Mouse (Mus musculus): ENCODE data around the gene Chsy1. TPM values are rescaled to one million over a fixed set of nuclear protein-coding genes. Genes with fewer than 3 reads are reported as not detected.

The Chsy1 gene
- polyA plus RNA-seq, 1 experiment from 2014 or later: 26.7 TPM

DNA sequence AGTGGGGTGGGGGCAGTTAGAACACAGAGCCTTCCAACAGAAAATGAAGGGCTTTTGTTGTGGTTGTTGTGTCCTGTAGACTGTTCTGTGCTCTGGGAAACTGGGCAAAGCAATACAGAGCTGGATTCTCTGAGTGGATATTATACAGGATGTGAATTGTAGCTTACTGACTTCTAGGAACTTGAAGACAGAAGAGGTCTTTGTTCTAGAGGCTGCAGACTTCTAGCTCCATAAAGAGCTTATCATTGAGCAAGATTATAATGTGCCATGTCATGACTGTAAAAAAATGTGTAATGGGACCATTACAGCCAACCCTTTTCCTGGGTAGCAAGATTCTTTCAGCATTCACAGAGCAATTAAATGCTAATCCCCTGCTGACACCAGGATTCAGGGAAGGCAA is 26.9 kb downstream of the Chsy1 start:
- Histone ChIP-seq H3K4me3 (ENCODE audit: low read depth, low read length) (no peak overlapping the region), H3K36me3 (replicated peaks; ENCODE audit: control insufficient read depth, insufficient read depth, low read depth, low read length) (no peaks in the 10 kb centered on the region), H3K4me1 (ENCODE audit: control insufficient read depth, insufficient read depth, low read length) (no peaks in the 10 kb centered on the region; the same call in 1 of the 2 replicates), H3K9ac (replicated peaks; ENCODE audit: low read length) (no peak overlapping the region), H3K27ac (replicated peaks; ENCODE audit: low read depth, low read length) (no peak overlapping the region), H3K27me3 (ENCODE audit: control insufficient read depth, insufficient read depth, low read length) (no peaks in the 10 kb centered on the region), H3K4me2 (ENCODE audit: low read depth, low read length) (no peak overlapping the region), H3K9me3 (replicated peaks; ENCODE audit: control insufficient read depth, low read length) (no peaks in the 10 kb centered on the region)
- DNase-seq (ENCODE audit: low spot score) (peak; percentile 38), ATAC-seq (replicated peaks; ENCODE audit: insufficient number of reproducible peaks, low FRiP score, low TSS enrichment, low read depth) (no peak)

DNA sequence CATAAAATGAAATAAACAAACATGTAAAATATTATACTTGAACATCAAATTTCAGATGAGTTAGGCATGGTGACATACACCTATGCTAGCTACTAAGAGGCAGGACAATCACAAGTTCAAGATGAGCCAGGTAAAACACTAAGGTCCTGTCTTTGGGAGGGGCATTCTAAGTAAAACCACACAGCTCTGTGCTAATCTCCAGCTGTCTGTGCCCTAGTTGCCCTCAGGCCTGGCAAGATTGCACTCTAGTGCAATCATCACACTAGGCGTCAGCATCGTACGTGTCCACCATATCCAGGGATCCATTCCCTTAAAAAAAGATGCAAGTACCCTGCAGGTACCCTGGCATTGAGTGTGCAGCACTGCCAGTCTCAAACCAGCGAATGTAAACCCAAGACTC is 28.0 kb downstream of the Chsy1 start:
- WGBS: 92% methylated on average over 4 of the region's 4 CpGs
- Histone ChIP-seq H3K27me3 (ENCODE audit: control insufficient read depth, insufficient read depth, low read length) (no peaks in the 10 kb centered on the region), H3K4me1 (ENCODE audit: control insufficient read depth, insufficient read depth, low read length) (no peaks in the 10 kb centered on the region; the same call in 1 of the 2 replicates), H3K9ac (replicated peaks; ENCODE audit: low read length) (no peak overlapping the region), H3K4me2 (ENCODE audit: low read depth, low read length) (no peak overlapping the region), H3K9me3 (replicated peaks; ENCODE audit: control insufficient read depth, low read length) (no peaks in the 10 kb centered on the region), H3K27ac (replicated peaks; ENCODE audit: low read depth, low read length) (no peak overlapping the region), H3K4me3 (ENCODE audit: low read depth, low read length) (no peak overlapping the region), H3K36me3 (replicated peaks; ENCODE audit: control insufficient read depth, insufficient read depth, low read depth, low read length) (no peaks in the 10 kb centered on the region)
- no peak for ATAC-seq (replicated peaks; ENCODE audit: insufficient number of reproducible peaks, low FRiP score, low TSS enrichment, low read depth)
- DNase-seq (ENCODE audit: low spot score): no peak

DNA sequence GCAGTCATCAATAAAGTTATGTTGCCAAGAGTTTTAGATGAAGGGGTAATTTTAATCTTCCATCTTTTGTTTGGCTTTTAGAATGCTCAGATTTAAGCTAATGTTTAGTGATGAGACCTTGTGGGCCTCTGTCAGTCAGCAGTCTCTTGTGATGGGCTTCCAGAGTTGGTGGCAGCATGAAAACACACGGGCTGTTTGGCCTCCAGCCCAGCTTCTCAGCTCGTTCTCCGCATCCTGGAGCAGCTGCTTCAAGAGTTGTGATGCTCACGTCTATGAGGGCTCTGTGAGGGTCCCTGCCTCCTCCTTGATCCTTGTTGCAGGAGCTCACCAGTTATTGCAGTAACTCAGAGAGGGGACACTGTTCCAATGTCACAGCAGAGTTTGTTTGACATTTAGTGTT is 29.0 kb downstream of the Chsy1 start:
- H3K4me2 ChIP-seq (ENCODE audit: low read depth, low read length): no peak overlapping the region
- no peak for DNase-seq (ENCODE audit: low spot score)
- no peak overlapping the region for H3K27ac ChIP-seq (replicated peaks; ENCODE audit: low read depth, low read length)
- no peak for ATAC-seq (replicated peaks; ENCODE audit: insufficient number of reproducible peaks, low FRiP score, low TSS enrichment, low read depth)
- no peaks in the 10 kb centered on the region; the same call in 1 of the 2 replicates for H3K4me1 ChIP-seq (ENCODE audit: control insufficient read depth, insufficient read depth, low read length)
- no peak overlapping the region for H3K9ac ChIP-seq (replicated peaks; ENCODE audit: low read length)
- no peaks in the 10 kb centered on the region for H3K9me3 ChIP-seq (replicated peaks; ENCODE audit: control insufficient read depth, low read length)
- no peaks in the 10 kb centered on the region for H3K36me3 ChIP-seq (replicated peaks; ENCODE audit: control insufficient read depth, insufficient read depth, low read depth, low read length)
- WGBS: 71% methylated on average over 4 of the region's 4 CpGs
- no peaks in the 10 kb centered on the region for H3K27me3 ChIP-seq (ENCODE audit: control insufficient read depth, insufficient read depth, low read length)
- no peak overlapping the region for H3K4me3 ChIP-seq (ENCODE audit: low read depth, low read length)

DNA sequence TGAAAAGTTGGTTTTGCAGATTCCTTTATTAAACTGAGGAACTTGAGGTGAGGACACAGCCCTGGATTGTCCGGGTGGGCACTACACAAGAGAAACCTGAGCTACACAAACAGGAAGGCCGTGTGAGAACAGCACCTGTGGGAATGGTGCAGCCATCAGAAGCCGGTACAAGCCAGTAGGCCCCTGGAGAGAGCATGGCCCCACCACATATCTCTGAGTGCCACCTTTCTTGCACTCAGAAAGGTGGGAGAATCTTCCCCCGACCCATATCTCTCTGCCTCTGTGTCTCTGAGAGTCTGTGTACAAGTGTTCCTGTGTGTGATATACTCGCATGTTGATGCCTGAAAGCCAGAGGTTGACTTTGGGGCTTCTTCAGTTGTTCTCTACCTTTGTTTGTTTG is 29.6 kb downstream of the Chsy1 start:
- H3K27me3 ChIP-seq (ENCODE audit: control insufficient read depth, insufficient read depth, low read length): no peaks in the 10 kb centered on the region
- no peak overlapping the region for H3K4me2 ChIP-seq (ENCODE audit: low read depth, low read length)
- WGBS: 84% methylated on average over 5 of the region's 5 CpGs
- no peak overlapping the region for H3K9ac ChIP-seq (replicated peaks; ENCODE audit: low read length)
- no peaks in the 10 kb centered on the region; the same call in 1 of the 2 replicates for H3K4me1 ChIP-seq (ENCODE audit: control insufficient read depth, insufficient read depth, low read length)
- no peak overlapping the region for H3K27ac ChIP-seq (replicated peaks; ENCODE audit: low read depth, low read length)
- H3K36me3 ChIP-seq (replicated peaks; ENCODE audit: control insufficient read depth, insufficient read depth, low read depth, low read length): no peaks in the 10 kb centered on the region
- ATAC-seq (replicated peaks; ENCODE audit: insufficient number of reproducible peaks, low FRiP score, low TSS enrichment, low read depth): no peak
- DNase-seq (ENCODE audit: low spot score): no peak
- no peaks in the 10 kb centered on the region for H3K9me3 ChIP-seq (replicated peaks; ENCODE audit: control insufficient read depth, low read length)
- H3K4me3 ChIP-seq (ENCODE audit: low read depth, low read length): no peak overlapping the region

DNA sequence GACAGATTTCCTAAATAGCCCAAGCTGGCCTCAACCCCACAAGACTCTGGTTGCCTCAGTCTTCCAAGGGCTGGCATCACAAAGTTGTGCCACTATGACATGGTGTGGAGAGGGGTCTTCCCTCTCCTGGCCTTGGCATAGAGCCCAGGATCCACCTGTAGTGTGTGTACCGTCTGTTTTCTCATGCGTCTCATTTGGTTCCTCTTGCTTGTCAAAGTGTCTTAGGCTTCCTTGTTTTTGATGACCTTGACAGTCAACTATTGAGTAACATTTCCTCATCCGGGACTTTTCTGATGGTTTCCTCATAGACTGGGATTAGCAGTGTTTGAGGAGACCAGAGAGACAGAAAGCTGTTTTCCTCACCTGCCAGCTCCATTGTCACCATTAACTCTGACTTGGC is 30.8 kb downstream of the Chsy1 start:
- Histone ChIP-seq H3K4me3 (ENCODE audit: low read depth, low read length) (no peak overlapping the region), H3K36me3 (replicated peaks; ENCODE audit: control insufficient read depth, insufficient read depth, low read depth, low read length) (no peaks in the 10 kb centered on the region), H3K4me2 (ENCODE audit: low read depth, low read length) (no peak overlapping the region), H3K27ac (replicated peaks; ENCODE audit: low read depth, low read length) (no peak overlapping the region), H3K9ac (replicated peaks; ENCODE audit: low read length) (no peak overlapping the region), H3K4me1 (ENCODE audit: control insufficient read depth, insufficient read depth, low read length) (no peaks in the 10 kb centered on the region; the same call in 1 of the 2 replicates), H3K27me3 (ENCODE audit: control insufficient read depth, insufficient read depth, low read length) (no peaks in the 10 kb centered on the region), H3K9me3 (replicated peaks; ENCODE audit: control insufficient read depth, low read length) (no peaks in the 10 kb centered on the region)
- ATAC-seq (replicated peaks; ENCODE audit: insufficient number of reproducible peaks, low FRiP score, low TSS enrichment, low read depth) (no peak), DNase-seq (ENCODE audit: low spot score) (no peak)
- 61% methylated on average over 3 of the region's 3 CpGs for WGBS

DNA sequence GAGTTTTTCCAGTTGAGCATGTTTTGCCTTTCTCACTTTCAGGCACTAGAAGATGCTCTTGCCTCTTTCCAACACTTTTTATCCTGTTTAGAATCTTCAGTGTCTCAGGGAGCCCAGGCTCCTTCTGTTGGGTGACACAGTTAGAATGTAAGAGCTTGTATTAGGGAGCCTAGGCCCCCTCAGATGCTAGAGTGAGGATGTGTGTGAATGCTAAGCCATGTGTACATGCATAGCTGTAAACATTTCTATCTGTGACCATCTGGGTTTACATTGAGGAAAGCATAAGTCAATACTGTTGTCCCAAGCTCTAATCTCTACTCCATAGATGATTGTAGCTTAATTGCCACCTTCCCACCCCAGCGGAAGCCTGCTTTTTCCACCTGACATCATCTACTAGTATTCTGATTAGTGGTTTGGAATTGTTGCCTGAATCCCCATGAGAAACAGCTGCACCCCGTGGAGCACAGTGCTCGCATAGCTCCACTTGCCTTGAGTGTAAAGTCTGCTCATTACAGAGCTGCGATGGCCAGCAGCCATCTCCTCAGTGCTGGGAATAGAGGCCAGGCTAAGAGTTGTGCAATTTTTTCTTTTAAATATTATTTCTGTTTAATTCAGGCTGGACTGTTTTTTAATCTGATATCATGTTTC is 31.7 kb downstream of the Chsy1 start:
- no peak overlapping the region for H3K4me3 ChIP-seq (ENCODE audit: low read depth, low read length)
- no peaks in the 10 kb centered on the region for H3K27me3 ChIP-seq (ENCODE audit: control insufficient read depth, insufficient read depth, low read length)
- no peak overlapping the region for H3K4me2 ChIP-seq (ENCODE audit: low read depth, low read length)
- no peak overlapping the region for H3K9ac ChIP-seq (replicated peaks; ENCODE audit: low read length)
- no peaks in the 10 kb centered on the region for H3K9me3 ChIP-seq (replicated peaks; ENCODE audit: control insufficient read depth, low read length)
- ATAC-seq (replicated peaks; ENCODE audit: insufficient number of reproducible peaks, low FRiP score, low TSS enrichment, low read depth): no peak
- DNase-seq (ENCODE audit: low spot score): no peak
- no peaks in the 10 kb centered on the region for H3K36me3 ChIP-seq (replicated peaks; ENCODE audit: control insufficient read depth, insufficient read depth, low read depth, low read length)
- 81% methylated on average over 4 of the region's 4 CpGs for whole genome bisulfite sequencing
- no peak overlapping the region for H3K27ac ChIP-seq (replicated peaks; ENCODE audit: low read depth, low read length)
- no peaks in the 10 kb centered on the region for H3K4me1 ChIP-seq (ENCODE audit: control insufficient read depth, insufficient read depth, low read length)

DNA sequence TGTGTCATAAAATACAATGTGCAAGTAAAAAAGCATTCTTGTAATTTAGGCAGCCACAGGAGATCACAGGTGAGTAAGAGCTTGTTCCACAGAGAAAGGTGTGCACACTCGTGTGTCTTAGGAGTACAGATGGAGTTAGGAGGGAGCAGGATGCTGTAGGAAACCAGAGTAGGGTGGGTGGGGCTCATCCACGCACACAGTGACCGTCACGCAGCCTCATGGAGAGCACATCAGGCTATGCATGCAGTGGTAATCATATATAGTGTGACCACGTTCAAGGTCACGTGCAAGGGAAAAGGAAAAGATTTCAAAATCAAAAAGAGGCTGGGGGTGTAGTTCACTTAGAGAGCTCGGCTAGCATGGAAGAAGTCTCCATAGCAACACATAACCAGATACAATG is 33.2 kb downstream of the Chsy1 start:
- DNase-seq (ENCODE audit: low spot score) (no peak), ATAC-seq (replicated peaks; ENCODE audit: insufficient number of reproducible peaks, low FRiP score, low TSS enrichment, low read depth) (no peak)
- Histone ChIP-seq H3K9me3 (replicated peaks; ENCODE audit: control insufficient read depth, low read length) (no peaks in the 10 kb centered on the region), H3K9ac (replicated peaks; ENCODE audit: low read length) (no peak overlapping the region), H3K4me2 (ENCODE audit: low read depth, low read length) (no peak overlapping the region), H3K4me1 (ENCODE audit: control insufficient read depth, insufficient read depth, low read length) (no peaks in the 10 kb centered on the region), H3K36me3 (replicated peaks; ENCODE audit: control insufficient read depth, insufficient read depth, low read depth, low read length) (no peaks in the 10 kb centered on the region), H3K27me3 (ENCODE audit: control insufficient read depth, insufficient read depth, low read length) (no peaks in the 10 kb centered on the region), H3K4me3 (ENCODE audit: low read depth, low read length) (no peak overlapping the region), H3K27ac (replicated peaks; ENCODE audit: low read depth, low read length) (no peak overlapping the region)
- WGBS: 86% methylated on average over 7 of the region's 7 CpGs

DNA sequence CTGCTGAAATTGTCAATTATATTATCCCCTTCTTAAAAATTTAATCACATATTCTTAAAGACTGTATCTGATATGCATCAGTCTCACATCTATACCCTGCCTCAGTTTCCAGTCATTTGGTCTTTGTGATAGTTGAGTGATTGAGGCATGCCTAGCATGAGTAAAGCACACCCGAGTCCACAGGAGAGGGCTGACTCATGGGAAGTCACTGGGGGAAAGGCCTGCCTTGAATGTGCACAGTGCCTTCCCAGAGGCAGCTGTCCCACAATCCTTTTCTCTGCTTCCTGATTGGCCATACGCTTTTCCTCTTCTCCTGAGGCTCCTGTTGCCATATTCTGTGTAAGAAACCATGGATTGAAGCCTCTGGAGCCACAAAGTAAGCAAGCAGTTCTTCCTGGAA is 35.2 kb downstream of the Chsy1 start:
- 94% methylated on average over 2 of the region's 2 CpGs for WGBS
- no peaks in the 10 kb centered on the region for H3K4me1 ChIP-seq (ENCODE audit: control insufficient read depth, insufficient read depth, low read length)
- H3K9ac ChIP-seq (replicated peaks; ENCODE audit: low read length): no peak overlapping the region
- ATAC-seq (replicated peaks; ENCODE audit: insufficient number of reproducible peaks, low FRiP score, low TSS enrichment, low read depth): no peak
- no peak overlapping the region for H3K4me3 ChIP-seq (ENCODE audit: low read depth, low read length)
- no peaks in the 10 kb centered on the region for H3K36me3 ChIP-seq (replicated peaks; ENCODE audit: control insufficient read depth, insufficient read depth, low read depth, low read length)
- no peaks in the 10 kb centered on the region for H3K27me3 ChIP-seq (ENCODE audit: control insufficient read depth, insufficient read depth, low read length)
- H3K4me2 ChIP-seq (ENCODE audit: low read depth, low read length): no peak overlapping the region
- H3K9me3 ChIP-seq (replicated peaks; ENCODE audit: control insufficient read depth, low read length): no peaks in the 10 kb centered on the region
- no peak for DNase-seq (ENCODE audit: low spot score)
- no peak overlapping the region for H3K27ac ChIP-seq (replicated peaks; ENCODE audit: low read depth, low read length)

Data from embryonic facial prominence, embryonic 11.5 days (tissue).